Mouse (Mus musculus): ENCODE measurements around the gene Rnf13.

- TF ChIP-seq CTCF (IDR thresholded peaks at IDR 0.05; ENCODE audit: extremely low read depth, insufficient read depth, low read length), result no peak
- no peak for TF ChIP-seq POLR2A (IDR thresholded peaks at IDR 0.05; ENCODE audit: extremely low read depth, insufficient read depth, low read length)
These were observed 4.0 kb downstream of the Rnf13 start for GRCm38 (mm10) chr3:57739830-57740229.

All from cortical plate, adult 2 months (tissue).